Mouse (Mus musculus): ENCODE measurements around the gene Ftcd. TPM values are rescaled to one million over a fixed set of nuclear protein-coding genes. Genes with fewer than 3 reads are reported as not detected.

Ftcd gene
- polyA plus RNA-seq, 1 experiment from 2014 or later = 0.83 TPM

GRCm38 (mm10) chr10:76584138-76584537 is 8.7 kb downstream of the Ftcd start:
- Histone ChIP-seq H3K36me3 (ENCODE audit: control insufficient read depth, insufficient read depth) (no peaks in the 10 kb centered on the region), H3K27ac (ENCODE audit: low read depth, low read length) (no peak overlapping the region), H3K9me3 (ENCODE audit: control insufficient read depth) (no peaks in the 10 kb centered on the region), H3K9ac (ENCODE audit: low read depth, low read length) (no peak overlapping the region), H3K4me2 (replicated peaks; ENCODE audit: low read depth) (peak overlapping the region; percentile 32), H3K4me1 (replicated peaks; ENCODE audit: control insufficient read depth, insufficient read depth, low read length) (no peaks in the 10 kb centered on the region), H3K4me3 (ENCODE audit: low read depth, low read length) (no peak overlapping the region), H3K27me3 (replicated peaks; ENCODE audit: control insufficient read depth, insufficient read depth, low read length) (no peaks in the 10 kb centered on the region)
- TF ChIP-seq CTCF (IDR thresholded peaks at IDR 0.05; ENCODE audit: low read depth) = no peak
- WGBS = 15% methylated on average over 10 of the region's 10 CpGs
- no peak for ATAC-seq

DNA sequence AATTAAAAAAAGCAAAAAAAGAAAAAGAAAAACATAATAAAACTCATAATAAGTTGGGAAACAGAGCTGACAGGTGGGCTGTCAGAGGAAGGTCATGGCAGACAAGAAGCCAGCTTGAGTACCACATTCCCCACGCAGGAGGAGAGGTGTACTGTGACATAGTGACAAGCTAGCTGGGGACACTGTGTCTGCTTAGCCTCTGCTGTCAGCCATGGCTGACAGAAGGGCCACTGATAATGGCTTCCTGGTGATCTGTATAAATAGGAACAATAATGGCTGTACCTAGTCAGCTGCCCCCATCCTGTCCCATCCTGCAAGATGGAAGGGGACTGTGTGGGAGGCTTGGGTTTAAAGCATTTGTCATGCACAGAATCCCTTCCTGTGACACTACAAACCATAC is 10.7 kb downstream of the Ftcd start:
- no peaks in the 10 kb centered on the region for H3K36me3 ChIP-seq (ENCODE audit: control insufficient read depth, insufficient read depth)
- no peaks in the 10 kb centered on the region for H3K27me3 ChIP-seq (replicated peaks; ENCODE audit: control insufficient read depth, insufficient read depth, low read length)
- no peak overlapping the region for H3K9ac ChIP-seq (ENCODE audit: low read depth, low read length)
- no peak for ATAC-seq
- 44% methylated on average over 1 of the region's 1 CpGs for WGBS
- no peaks in the 10 kb centered on the region for H3K4me1 ChIP-seq (replicated peaks; ENCODE audit: control insufficient read depth, insufficient read depth, low read length)
- H3K4me3 ChIP-seq (ENCODE audit: low read depth, low read length) = no peak overlapping the region
- H3K4me2 ChIP-seq (replicated peaks; ENCODE audit: low read depth) = no peak overlapping the region
- no peaks in the 10 kb centered on the region for H3K9me3 ChIP-seq (ENCODE audit: control insufficient read depth)
- H3K27ac ChIP-seq (ENCODE audit: low read depth, low read length) = no peak overlapping the region
- no peak for TF ChIP-seq CTCF (IDR thresholded peaks at IDR 0.05; ENCODE audit: low read depth)

GRCm38 (mm10) chr10:76590197-76590596 is 14.7 kb downstream of the Ftcd start:
- no peak overlapping the region for H3K9ac ChIP-seq (ENCODE audit: low read depth, low read length)
- no peak overlapping the region for H3K4me3 ChIP-seq (ENCODE audit: low read depth, low read length)
- no peak overlapping the region for H3K4me2 ChIP-seq (replicated peaks; ENCODE audit: low read depth)
- ATAC-seq = no peak
- no peak overlapping the region for H3K27ac ChIP-seq (ENCODE audit: low read depth, low read length)
- no peaks in the 10 kb centered on the region for H3K9me3 ChIP-seq (ENCODE audit: control insufficient read depth)
- no peaks in the 10 kb centered on the region for H3K27me3 ChIP-seq (replicated peaks; ENCODE audit: control insufficient read depth, insufficient read depth, low read length)
- 68% methylated on average over 11 of the region's 11 CpGs for WGBS
- no peaks in the 10 kb centered on the region for H3K4me1 ChIP-seq (replicated peaks; ENCODE audit: control insufficient read depth, insufficient read depth, low read length)
- TF ChIP-seq CTCF (IDR thresholded peaks at IDR 0.05; ENCODE audit: low read depth) = no peak
- no peaks in the 10 kb centered on the region for H3K36me3 ChIP-seq (ENCODE audit: control insufficient read depth, insufficient read depth)

DNA sequence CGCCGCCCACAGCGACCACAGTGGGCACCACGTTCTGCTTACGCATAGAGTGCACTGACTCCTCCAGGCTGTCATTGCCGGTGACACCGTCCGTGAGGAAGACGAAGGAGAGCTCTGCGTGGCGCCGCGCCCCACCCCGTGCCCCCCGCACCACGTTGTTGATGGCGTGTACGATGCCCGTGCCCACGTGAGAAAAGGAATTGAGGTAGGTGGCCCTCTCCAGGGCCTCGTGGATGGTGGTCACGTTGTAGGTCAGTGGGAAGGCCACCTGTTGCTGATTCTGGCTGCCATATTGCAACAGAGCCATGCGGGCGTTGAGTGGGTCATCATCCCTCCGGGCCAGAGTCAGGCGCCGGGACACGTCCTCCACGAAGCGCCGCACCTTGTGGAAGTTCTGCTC is 20.9 kb downstream of the Ftcd start:
- H3K36me3 ChIP-seq (ENCODE audit: control insufficient read depth, insufficient read depth) = no peaks in the 10 kb centered on the region
- H3K4me1 ChIP-seq (replicated peaks; ENCODE audit: control insufficient read depth, insufficient read depth, low read length) = no peaks in the 10 kb centered on the region
- no peak overlapping the region for H3K27ac ChIP-seq (ENCODE audit: low read depth, low read length)
- ATAC-seq = no peak
- no peaks in the 10 kb centered on the region for H3K27me3 ChIP-seq (replicated peaks; ENCODE audit: control insufficient read depth, insufficient read depth, low read length)
- H3K9me3 ChIP-seq (ENCODE audit: control insufficient read depth) = no peaks in the 10 kb centered on the region
- no peak overlapping the region for H3K4me2 ChIP-seq (replicated peaks; ENCODE audit: low read depth)
- no peak overlapping the region for H3K4me3 ChIP-seq (ENCODE audit: low read depth, low read length)
- no peak for TF ChIP-seq CTCF (IDR thresholded peaks at IDR 0.05; ENCODE audit: low read depth)
- H3K9ac ChIP-seq (ENCODE audit: low read depth, low read length) = no peak overlapping the region
- WGBS = 91% methylated on average over 31 of the region's 31 CpGs

DNA sequence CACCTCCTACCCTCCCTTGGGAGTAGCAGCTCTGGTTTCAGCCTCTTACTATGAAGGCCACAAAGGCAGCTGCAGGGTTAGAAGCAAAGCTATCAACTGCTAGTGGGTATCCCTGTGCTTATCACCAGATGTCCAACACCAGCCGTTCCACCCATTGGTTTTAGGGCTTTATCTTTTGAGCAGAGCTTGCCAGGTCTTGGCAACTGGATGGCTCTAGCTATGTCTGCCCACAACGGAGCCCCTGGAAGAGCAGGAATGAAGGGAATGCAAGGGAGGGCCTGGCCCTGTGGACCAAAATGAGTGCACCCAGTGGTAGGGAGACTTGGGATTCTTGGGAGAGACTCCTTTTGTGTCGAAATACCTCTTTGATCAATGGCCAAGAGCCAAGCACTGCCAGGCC is 27.2 kb downstream of the Ftcd start:
- H3K4me2 ChIP-seq (replicated peaks; ENCODE audit: low read depth) = no peak overlapping the region
- no peak overlapping the region for H3K9ac ChIP-seq (ENCODE audit: low read depth, low read length)
- no peak overlapping the region for H3K4me3 ChIP-seq (ENCODE audit: low read depth, low read length)
- TF ChIP-seq CTCF (IDR thresholded peaks at IDR 0.05; ENCODE audit: low read depth) = no peak
- no peak overlapping the region for H3K27ac ChIP-seq (ENCODE audit: low read depth, low read length)
- no peaks in the 10 kb centered on the region for H3K4me1 ChIP-seq (replicated peaks; ENCODE audit: control insufficient read depth, insufficient read depth, low read length)
- H3K36me3 ChIP-seq (ENCODE audit: control insufficient read depth, insufficient read depth) = peaks cover 21% of the 10 kb centered on the region; the same call in 1 of the 2 replicates
- H3K27me3 ChIP-seq (replicated peaks; ENCODE audit: control insufficient read depth, insufficient read depth, low read length) = no peaks in the 10 kb centered on the region
- WGBS = 73% methylated on average over 3 of the region's 3 CpGs
- no peaks in the 10 kb centered on the region for H3K9me3 ChIP-seq (ENCODE audit: control insufficient read depth)
- no peak for ATAC-seq

GRCm38 (mm10) chr10:76612473-76612872 is 37.0 kb downstream of the Ftcd start:
- Histone ChIP-seq H3K27me3 (replicated peaks; ENCODE audit: control insufficient read depth, insufficient read depth, low read length) (no peaks in the 10 kb centered on the region), H3K4me1 (replicated peaks; ENCODE audit: control insufficient read depth, insufficient read depth, low read length) (no peaks in the 10 kb centered on the region), H3K27ac (ENCODE audit: low read depth, low read length) (no peak overlapping the region), H3K9me3 (ENCODE audit: control insufficient read depth) (no peaks in the 10 kb centered on the region), H3K9ac (ENCODE audit: low read depth, low read length) (no peak overlapping the region), H3K4me2 (replicated peaks; ENCODE audit: low read depth) (no peak overlapping the region), H3K4me3 (ENCODE audit: low read depth, low read length) (no peak overlapping the region), H3K36me3 (ENCODE audit: control insufficient read depth, insufficient read depth) (peaks cover 49% of the 10 kb centered on the region)
- TF ChIP-seq CTCF (IDR thresholded peaks at IDR 0.05; ENCODE audit: low read depth) = no peak
- WGBS = 82% methylated on average over 7 of the region's 7 CpGs
- ATAC-seq = no peak

- H3K4me1 ChIP-seq (replicated peaks; ENCODE audit: control insufficient read depth, insufficient read depth, low read length) = no peaks in the 10 kb centered on the region
- 68% methylated on average over 4 of the region's 4 CpGs for WGBS
- 0 out of 2 replicates have a peak overlapping the region, but pooled peaks have one; percentile 41 for H3K27ac ChIP-seq (ENCODE audit: low read depth, low read length)
- H3K4me2 ChIP-seq (replicated peaks; ENCODE audit: low read depth) = peak overlapping the region; percentile 55
- ATAC-seq = no peak
- TF ChIP-seq CTCF (IDR thresholded peaks at IDR 0.05; ENCODE audit: low read depth) = no peak
- no peaks in the 10 kb centered on the region for H3K36me3 ChIP-seq (ENCODE audit: control insufficient read depth, insufficient read depth)
- peak overlapping the region; percentile 59 for H3K9ac ChIP-seq (ENCODE audit: low read depth, low read length)
- H3K9me3 ChIP-seq (ENCODE audit: control insufficient read depth) = no peaks in the 10 kb centered on the region
- peak overlapping the region; percentile 51 for H3K4me3 ChIP-seq (ENCODE audit: low read depth, low read length)
- H3K27me3 ChIP-seq (replicated peaks; ENCODE audit: control insufficient read depth, insufficient read depth, low read length) = no peaks in the 10 kb centered on the region
These were observed 47.0 kb downstream of the Ftcd start for GRCm38 (mm10) chr10:76622411-76622810.
